Mouse (Mus musculus) retina, embryonic 14.5 days (tissue): ENCODE results near the gene S100a11.
"Not testable (repeated sequence)": the region's sequence is repeated elsewhere in the genome, so short reads cannot be mapped to it uniquely, and the experiment has no call there.

Source experiments
- DNase-seq: peaks from one replicate; pipeline ENCODE4 v3.0.0-alpha.2; 2015; ENCODE audit warnings: low spot score

S100a11 gene

DNA sequence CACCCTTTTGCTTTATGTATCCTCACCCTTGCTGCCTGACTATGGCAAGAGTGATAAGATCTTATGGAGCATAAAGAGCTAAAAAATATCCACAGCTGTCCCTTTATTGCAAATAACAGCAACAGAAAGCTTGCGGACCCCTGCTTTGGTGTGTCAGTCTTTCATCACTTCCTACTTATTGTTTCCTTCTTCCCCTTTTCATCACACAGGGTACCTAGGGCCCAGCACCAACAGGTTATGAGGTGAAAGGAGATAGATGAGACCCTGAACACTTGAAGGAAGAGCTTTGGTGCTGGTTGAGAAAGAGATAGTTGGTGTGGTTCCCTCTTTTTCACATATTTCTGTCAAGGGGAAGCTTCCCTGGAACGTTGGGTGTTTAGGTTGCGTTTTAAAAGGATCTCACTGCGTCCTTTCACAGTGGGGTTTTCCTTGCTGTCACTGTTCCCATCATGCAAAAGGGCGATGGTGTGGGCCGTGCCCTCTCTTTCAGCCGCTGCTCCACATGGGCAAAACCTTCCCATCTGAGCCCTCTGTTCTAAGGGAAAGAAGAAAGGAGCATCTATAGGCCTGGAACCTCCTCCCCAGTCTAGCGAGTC lies 1.3 kb downstream of the S100a11 start:
- no peak for DNase-seq

DNA sequence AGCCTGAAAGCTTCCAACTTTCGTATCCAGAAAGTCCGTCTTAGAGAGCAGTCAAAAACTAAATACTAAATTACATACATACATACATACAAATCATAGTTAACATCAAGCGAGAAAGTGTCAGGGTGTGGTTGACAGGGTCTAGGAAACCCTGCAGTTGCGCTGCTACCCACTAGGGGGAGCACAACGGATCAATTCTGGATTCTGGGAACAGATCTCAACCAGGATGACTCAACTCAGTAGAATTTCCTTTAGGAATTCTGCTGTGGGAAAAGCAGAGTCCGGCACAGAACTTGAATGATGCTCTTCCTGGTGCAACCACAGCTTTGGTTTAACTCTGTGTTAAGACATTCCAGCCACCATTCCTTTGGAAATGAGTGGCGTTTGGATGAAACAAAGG lies 2.3 kb downstream of the S100a11 start:
- DNase-seq: peak; percentile 78

DNA sequence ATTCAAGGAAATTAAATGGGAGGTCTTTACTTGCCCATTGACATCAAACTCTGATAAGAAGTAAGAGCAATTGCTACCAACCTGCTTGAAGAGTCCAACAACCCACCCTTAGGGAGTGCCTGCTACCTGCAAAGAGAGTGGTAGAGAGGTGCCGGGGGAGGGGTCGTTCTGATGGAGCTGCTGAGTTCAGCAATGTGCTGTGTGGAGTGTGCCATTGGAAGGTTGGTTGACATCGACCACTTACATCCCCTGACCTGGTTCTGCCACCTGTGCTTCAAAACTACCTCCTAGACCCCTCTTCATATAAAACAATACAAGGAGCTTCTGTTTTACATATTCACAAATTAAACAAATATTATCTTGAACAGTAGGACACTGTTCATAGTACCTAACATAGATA lies 7.0 kb downstream of the S100a11 start:
- no peak for DNase-seq

GRCm38 (mm10) chr3:93528807-93529206 lies 8.5 kb downstream of the S100a11 start:
- no peak for DNase-seq

DNA sequence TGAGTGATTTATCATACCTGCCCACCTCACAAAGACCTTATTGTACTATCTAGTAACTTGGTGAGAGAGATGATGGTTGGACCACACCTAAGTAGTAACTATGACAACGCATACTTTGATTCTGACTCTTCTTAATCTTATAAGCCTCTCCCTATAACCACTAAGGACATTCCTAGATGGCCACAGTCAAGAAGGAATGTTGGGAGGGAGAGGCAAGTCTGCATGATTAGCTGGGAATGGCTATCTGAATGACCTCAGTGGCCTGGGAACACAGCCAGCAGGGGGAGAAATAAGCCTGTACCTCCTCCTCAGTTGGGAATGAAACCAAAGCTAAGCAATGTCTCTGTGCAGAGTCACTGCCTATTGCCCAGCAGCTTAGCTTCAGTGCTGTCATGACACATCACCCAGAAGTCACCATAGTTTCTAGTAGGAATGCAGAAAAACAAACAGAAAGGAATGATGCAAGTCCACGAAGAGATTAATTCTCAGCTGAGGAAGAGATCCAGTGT lies 16.8 kb downstream of the S100a11 start:
- no peak for DNase-seq

GRCm38 (mm10) chr3:93538486-93538885 lies 18.2 kb downstream of the S100a11 start:
- no peak for DNase-seq

GRCm38 (mm10) chr3:93541501-93541900 lies 21.2 kb downstream of the S100a11 start:
- no peak for DNase-seq

GRCm38 (mm10) chr3:93544170-93544569 lies 23.9 kb downstream of the S100a11 start:
- DNase-seq: not testable (repeated sequence)

DNA sequence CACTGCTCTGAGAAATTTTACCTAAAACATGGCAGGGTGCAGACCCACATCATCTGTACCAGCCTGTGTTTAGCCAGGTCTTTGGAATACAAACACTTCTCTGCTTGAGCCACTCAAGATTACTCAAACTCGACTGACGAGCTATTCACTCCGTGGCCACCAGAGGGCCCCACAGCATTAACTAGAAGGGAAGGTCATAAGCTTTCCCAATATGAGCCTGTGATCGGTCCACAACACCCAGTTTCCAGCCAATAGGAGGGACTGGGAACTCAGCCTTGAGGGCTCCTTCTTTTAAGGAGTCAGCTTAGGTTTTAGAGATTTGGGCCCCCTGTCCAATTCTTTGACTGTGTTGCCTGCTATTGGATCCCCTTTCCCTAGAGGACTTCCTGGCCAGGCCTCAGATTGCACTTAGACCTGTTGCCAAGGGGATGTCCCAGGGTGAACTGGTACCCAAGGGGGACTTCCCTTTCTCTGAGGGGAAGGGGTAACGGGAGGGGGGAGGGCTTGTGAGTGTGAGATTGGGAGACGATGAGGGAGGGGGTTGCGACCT lies 26.9 kb downstream of the S100a11 start:
- peak; percentile 86 for DNase-seq

DNA sequence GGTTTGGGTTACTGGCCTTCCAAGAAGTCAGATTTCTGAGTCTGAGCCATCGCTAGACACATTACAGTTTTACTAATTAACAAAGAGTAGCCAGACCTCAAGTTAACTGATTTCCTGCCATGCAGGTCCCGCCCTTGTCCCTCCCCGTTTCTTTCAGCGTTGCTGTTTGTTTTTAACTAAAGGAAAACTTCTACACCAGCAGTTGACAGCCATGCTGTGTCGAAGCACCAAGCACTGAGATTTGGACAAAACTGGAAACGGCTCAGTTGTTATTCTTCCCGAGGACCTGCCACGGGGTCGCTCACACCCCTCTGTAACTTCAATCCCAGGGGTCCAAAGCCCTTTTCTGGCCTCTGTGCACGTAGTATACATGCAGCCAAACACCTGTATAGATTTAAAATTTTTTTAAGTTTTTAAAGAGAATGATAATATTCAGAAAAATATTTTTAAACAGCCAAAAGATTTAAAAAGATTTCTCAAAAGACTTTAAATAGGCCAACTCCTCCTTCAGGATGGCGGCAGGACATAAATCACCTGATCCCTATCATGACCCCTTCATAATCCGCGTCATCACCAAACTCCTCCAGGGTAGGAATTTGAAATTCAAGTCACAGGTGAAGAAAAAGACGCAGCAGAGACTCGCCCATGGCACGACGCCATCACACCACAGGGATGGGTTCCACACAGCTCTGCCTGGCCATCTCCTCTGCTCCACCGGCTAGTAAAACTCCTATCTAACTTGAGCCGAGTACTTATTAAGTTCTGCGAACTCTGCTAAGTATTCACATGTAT lies 27.7 kb downstream of the S100a11 start:
- DNase-seq: no peak

- DNase-seq: no peak
Measured at GRCm38 (mm10) chr3:93548541-93549266, 28.4 kb downstream of the S100a11 start.

DNA sequence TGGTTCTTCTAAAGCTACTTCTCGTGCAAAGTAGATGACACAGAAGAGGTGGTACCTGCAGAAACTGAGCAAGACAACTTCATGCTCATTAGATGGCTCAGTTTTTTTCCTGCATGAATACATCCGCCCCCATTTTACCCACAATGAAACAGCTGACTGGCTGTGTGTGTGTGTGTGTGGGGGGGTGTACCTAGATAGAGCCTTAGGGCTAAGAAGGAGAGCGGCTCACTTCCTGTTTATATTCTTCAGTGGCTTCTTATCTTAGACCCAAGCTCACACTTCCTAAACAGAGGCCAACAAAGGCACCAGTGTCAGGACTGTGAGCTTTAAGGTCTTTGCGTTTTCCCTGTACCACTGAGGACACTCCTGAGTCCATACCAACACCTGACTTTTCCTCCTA lies 29.7 kb downstream of the S100a11 start:
- no peak for DNase-seq

GRCm38 (mm10) chr3:93551950-93552901 lies 31.9 kb downstream of the S100a11 start:
- DNase-seq: no peak

GRCm38 (mm10) chr3:93553311-93553710 lies 33.0 kb downstream of the S100a11 start:
- no peak for DNase-seq

DNA sequence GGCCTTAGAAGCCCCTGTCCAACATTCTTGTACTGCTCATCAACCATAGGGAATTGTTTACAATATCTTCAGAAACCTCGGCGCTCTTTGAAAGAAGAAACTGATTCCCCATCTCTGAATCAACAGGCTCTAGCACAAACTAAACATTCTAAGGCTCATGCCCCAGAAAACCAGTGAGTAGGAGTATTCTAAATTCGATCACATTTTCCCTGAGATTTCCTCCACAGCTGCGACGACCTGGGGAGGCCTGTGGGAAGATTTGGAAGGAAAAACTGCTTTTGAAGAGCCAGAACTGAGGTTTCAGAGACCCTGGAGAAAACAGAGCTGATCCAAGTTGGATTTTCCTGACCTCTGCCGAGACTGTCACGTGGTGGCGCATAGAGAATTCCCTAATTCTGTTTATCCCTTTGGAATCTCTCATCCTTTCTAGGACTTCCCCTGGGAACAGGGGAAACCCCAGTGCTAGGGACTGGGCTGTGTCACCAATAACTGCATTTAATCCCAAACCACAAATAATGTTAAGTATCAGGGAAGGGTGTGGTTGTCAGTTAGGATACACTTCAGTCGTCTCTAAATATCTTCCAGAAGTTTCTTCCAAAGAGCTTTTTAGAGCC lies 33.6 kb downstream of the S100a11 start:
- no peak for DNase-seq

DNA sequence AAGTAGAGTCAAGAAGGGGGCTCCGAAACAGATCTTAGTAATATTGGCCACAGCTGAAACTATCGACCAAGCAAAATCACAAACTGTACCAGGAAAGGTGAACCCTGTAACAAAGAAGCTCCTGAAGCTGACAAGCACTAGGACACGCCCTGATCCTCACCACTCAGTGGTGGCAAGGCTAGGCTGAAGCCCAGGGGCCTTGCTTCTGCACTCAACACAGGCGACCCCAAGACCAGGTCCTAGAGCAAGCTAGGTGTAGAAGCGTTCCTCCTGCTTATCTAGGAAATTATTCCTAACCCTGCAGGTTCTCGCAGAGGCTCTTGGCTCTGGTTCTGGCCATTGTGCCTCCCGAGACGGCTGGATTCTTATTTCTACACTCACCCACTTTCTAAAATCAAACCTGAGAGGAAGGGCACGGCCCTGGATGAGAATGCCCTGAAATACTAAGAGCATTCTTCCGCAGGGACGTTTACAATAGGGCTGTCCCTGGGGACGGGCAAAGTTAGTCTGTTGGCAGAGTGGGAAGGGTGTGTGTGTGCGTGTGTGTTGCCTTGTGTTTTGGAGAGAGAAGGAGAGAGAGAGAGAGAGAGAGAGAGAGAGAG lies 34.2 kb downstream of the S100a11 start:
- peak; percentile 40 for DNase-seq

DNA sequence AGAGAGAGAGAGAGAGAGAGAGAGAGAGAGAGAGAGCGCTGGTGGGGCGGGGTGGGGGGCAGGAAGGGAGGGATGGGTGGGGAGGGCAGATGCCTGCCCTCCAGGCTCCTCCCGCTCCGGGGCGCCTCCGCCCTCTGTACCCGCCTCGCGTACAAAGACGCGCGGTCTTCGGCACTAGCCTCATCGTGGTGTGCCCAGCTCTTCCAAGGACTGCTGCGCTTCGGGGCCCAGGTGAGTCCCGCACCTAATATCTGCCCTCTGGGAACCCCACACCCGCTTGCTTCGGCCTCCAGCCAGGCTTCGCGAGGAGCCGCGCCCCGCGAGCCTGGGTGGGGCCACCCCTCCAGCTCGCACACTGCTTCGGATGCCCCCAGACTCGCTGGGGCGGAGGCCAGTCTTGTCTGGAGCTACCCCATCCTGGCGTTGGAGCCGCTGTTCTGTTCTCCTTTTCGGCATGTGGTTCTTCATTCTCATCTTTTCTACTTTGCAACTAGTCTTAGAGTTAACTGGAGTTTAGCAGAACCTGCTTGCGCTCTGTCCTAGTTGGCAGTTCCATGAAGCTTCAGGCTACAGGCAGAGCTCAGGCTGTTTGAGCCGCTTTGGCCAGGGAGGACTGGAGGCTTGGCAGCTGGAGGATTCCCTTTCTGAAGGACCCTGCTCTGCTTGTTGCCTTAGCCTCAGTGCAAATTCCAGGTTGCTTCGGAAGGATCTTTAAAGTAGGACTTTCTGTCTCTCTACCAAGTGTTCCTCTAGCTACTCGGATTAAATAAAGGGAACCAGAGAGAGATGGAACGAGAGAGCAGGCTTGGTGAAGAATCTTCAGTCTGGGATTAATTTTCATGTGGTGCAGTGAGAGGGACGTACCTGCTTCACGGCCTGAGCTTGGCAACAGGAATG lies 34.9 kb downstream of the S100a11 start, which contains the start of gene S100a10:
TSS of gene S100a10 (plus strand) at position 100 of the 897 bp plus-strand sequence.
- DNase-seq: peak; percentile 54

DNA sequence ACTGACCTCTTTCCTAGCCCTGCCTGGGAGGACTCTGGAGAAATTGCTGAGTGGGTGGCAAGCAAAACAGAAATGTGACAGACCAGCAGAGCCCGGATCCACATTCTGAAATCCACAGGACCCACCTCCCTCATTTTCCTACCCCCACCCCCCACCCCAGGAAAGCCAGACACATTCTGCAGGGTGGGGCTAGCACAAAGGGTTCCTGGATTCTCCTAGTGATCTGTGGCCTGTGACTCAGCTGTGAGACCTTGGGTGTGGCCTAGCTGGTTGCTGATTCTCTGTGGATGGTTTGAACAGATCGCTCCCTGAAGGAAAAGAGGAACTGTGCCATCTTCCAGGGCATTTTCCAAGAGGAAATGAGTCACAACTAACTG lies 35.6 kb downstream of the S100a11 start:
- DNase-seq: peak; percentile 22

- no peak for DNase-seq
Measured at GRCm38 (mm10) chr3:93556599-93556998, 36.3 kb downstream of the S100a11 start.
